Mouse (Mus musculus): ENCODE measurements around the gene Hrct1. TPM values are rescaled to one million over a fixed set of nuclear protein-coding genes. Genes with fewer than 3 reads are reported as not detected.

Gene Hrct1
- polyA plus RNA-seq, 1 experiment from 2014 or later = 0.43 TPM

DNA sequence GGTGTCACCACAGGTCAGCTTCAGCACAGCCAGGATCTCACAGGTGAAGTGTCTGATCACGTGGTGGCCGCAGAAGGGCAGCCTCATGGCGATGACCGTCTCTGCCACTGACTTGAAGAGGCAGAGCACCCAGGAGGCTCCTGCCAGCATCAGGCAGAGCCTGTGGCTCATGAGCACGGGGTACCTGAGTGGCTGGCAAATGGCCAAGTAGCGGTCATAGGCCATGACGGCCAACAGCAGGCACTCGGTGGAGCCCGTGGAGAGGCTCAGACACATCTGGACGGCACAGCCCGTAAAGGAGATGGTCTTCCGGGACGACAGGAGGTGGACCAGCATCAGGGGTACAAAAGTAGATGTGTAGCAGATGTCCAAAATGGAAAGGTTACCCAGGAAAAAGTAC, 21.0 kb upstream of the Hrct1 start:
- Histone ChIP-seq H3K36me3 (no peaks in the 10 kb centered on the region), H3K27me3 (no peaks in the 10 kb centered on the region), H3K9me3 (no peaks in the 10 kb centered on the region), H3K4me2 (no peak overlapping the region), H3K27ac (replicated peaks) (no peak overlapping the region), H3K4me1 (replicated peaks) (no peaks in the 10 kb centered on the region), H3K4me3 (no peak overlapping the region), H3K9ac (no peak overlapping the region)
- 84% methylated on average over 13 of the region's 13 CpGs for WGBS
- no peak for ATAC-seq (ENCODE audit: low read depth)

DNA sequence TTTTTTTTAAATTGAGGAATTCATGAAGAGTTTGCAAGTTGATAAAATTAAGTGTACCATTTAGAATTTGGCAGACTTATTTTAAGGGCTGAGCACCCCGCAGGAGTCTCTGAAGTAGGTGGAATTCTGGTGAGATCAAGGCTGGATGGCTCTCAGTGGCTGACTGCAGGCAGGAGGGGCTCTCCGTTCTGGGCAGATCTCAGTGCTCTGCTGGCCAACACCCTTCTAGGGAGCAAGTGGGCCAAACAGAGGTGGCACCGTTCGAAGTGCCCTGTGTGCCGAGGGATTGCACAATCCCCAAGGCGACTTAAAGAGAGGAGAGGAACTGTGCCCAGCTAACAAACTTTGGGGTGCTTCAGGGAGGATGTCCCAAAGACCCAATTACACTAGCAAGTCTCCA, 17.1 kb upstream of the Hrct1 start, which contains the start of gene Olfr71:
Olfr71 (minus strand) TSS at position 387 of the 400 bp plus-strand sequence.
- 80% methylated on average over 6 of the region's 6 CpGs for WGBS
- Histone ChIP-seq H3K27ac (replicated peaks) (no peak within 1 kb of the TSS), H3K4me2 (no peak within 1 kb of the TSS), H3K4me1 (replicated peaks) (peaks cover 6% of the 10 kb centered on the region; the same call in 1 of the 2 replicates), H3K9me3 (no peaks in the 10 kb centered on the region), H3K27me3 (no peaks in the 10 kb centered on the region), H3K36me3 (no peaks in the 10 kb centered on the region), H3K9ac (no peak within 1 kb of the TSS), H3K4me3 (no peak within 1 kb of the TSS)
- ATAC-seq (ENCODE audit: low read depth) = no peak

DNA sequence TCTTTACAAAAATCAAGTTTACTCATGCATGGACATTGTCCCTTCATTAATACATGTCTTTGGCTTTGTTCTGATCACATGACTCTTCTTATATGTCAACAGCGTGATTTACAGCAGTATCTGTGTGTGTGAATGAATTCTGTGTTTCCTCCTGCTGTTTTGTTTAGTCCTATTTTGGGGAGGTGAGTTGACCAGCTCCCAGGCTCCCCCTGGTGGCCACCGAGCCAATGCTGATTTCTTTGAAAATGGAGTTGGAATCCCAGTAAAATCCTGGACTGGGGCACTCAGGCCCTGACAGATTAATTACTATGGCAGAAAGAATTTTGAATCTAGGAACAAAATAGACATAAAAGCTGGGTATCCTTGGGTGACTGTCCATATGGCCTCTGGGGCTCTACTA, 15.2 kb upstream of the Hrct1 start:
- H3K27me3 ChIP-seq = no peaks in the 10 kb centered on the region
- H3K27ac ChIP-seq (replicated peaks) = no peak overlapping the region
- peaks cover 6% of the 10 kb centered on the region; the same call in 1 of the 2 replicates for H3K4me1 ChIP-seq (replicated peaks)
- no peaks in the 10 kb centered on the region for H3K9me3 ChIP-seq
- no peak for ATAC-seq (ENCODE audit: low read depth)
- no peak overlapping the region for H3K4me2 ChIP-seq
- H3K36me3 ChIP-seq = no peaks in the 10 kb centered on the region
- no peak overlapping the region for H3K4me3 ChIP-seq
- no peak overlapping the region for H3K9ac ChIP-seq
- WGBS = 0% methylated on average over 2 of the region's 2 CpGs

- H3K9me3 ChIP-seq = no peaks in the 10 kb centered on the region
- no peak overlapping the region for H3K9ac ChIP-seq
- H3K4me3 ChIP-seq = no peak overlapping the region
- no peaks in the 10 kb centered on the region for H3K27me3 ChIP-seq
- H3K27ac ChIP-seq (replicated peaks) = no peak overlapping the region
- no peaks in the 10 kb centered on the region for H3K36me3 ChIP-seq
- H3K4me2 ChIP-seq = no peak overlapping the region
- no peak for ATAC-seq (ENCODE audit: low read depth)
- 46% methylated on average over 7 of the region's 7 CpGs for WGBS
- peaks cover 6% of the 10 kb centered on the region; the same call in 1 of the 2 replicates for H3K4me1 ChIP-seq (replicated peaks)
Observed at GRCm38 (mm10) chr4:43713652-43714219, 13.3 kb upstream of the Hrct1 start.

GRCm38 (mm10) chr4:43720491-43721228, 6.3 kb upstream of the Hrct1 start:
- Histone ChIP-seq H3K9ac (no peak overlapping the region), H3K4me1 (replicated peaks) (peaks cover 8% of the 10 kb centered on the region; the same call in 1 of the 2 replicates), H3K4me3 (no peak overlapping the region), H3K4me2 (no peak overlapping the region), H3K27me3 (no peaks in the 10 kb centered on the region), H3K9me3 (no peaks in the 10 kb centered on the region), H3K27ac (replicated peaks) (peak overlapping the region; percentile 54; the same call in 1 of the 2 replicates), H3K36me3 (no peaks in the 10 kb centered on the region)
- ATAC-seq (ENCODE audit: low read depth) = no peak
- 35% methylated on average over 14 of the region's 16 CpGs for WGBS

DNA sequence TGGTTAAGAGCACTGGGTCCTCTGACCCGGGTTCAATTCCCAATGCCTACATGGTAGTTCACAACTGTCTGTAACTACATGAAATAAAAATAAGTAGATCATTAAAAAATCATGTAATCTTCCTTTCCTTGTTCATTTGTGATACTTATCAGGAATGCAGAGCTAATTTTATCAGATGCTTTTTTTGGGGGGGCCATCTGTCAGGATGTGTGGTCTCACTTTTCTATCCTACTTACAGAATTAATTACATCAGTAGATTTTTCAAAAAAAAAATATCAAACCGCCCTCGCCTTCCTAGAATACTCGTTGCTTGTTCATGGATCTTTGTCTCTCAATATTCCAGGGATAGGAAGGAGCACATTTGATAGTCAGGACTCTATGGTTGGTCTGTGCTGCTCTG, 4.8 kb upstream of the Hrct1 start:
- no peak overlapping the region for H3K9ac ChIP-seq
- no peaks in the 10 kb centered on the region for H3K9me3 ChIP-seq
- WGBS = 93% methylated on average over 4 of the region's 4 CpGs
- H3K4me1 ChIP-seq (replicated peaks) = peaks cover 8% of the 10 kb centered on the region; the same call in 1 of the 2 replicates
- H3K4me2 ChIP-seq = no peak overlapping the region
- no peaks in the 10 kb centered on the region for H3K27me3 ChIP-seq
- H3K36me3 ChIP-seq = no peaks in the 10 kb centered on the region
- no peak overlapping the region for H3K27ac ChIP-seq (replicated peaks)
- no peak overlapping the region for H3K4me3 ChIP-seq
- no peak for ATAC-seq (ENCODE audit: low read depth)

DNA sequence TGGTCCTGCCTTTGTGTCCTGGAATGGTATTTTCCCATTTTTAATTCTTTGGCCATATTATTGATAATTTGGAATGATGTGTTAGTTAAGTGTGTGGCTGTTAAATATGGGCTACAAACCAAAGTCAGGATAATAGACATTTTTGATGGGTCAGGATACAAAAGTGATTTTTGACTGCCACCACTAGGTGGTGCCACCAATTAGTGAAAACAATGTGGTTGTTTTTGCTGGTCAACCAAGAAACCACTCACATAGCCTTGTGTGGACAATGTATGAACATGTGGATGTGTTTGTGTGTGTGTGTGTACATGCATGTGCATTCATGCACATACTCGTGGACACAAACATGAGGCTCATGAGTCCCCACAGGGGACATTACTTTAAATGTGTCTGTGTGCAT, 2.2 kb upstream of the Hrct1 start:
- Histone ChIP-seq H3K4me2 (no peak overlapping the region), H3K4me1 (replicated peaks) (peaks cover 13% of the 10 kb centered on the region; the same call in 1 of the 2 replicates), H3K27ac (replicated peaks) (no peak overlapping the region), H3K27me3 (no peaks in the 10 kb centered on the region), H3K9me3 (no peaks in the 10 kb centered on the region), H3K4me3 (no peak overlapping the region), H3K9ac (no peak overlapping the region), H3K36me3 (no peaks in the 10 kb centered on the region)
- 40% methylated on average over 1 of the region's 1 CpGs for WGBS
- ATAC-seq (ENCODE audit: low read depth) = no peak

DNA sequence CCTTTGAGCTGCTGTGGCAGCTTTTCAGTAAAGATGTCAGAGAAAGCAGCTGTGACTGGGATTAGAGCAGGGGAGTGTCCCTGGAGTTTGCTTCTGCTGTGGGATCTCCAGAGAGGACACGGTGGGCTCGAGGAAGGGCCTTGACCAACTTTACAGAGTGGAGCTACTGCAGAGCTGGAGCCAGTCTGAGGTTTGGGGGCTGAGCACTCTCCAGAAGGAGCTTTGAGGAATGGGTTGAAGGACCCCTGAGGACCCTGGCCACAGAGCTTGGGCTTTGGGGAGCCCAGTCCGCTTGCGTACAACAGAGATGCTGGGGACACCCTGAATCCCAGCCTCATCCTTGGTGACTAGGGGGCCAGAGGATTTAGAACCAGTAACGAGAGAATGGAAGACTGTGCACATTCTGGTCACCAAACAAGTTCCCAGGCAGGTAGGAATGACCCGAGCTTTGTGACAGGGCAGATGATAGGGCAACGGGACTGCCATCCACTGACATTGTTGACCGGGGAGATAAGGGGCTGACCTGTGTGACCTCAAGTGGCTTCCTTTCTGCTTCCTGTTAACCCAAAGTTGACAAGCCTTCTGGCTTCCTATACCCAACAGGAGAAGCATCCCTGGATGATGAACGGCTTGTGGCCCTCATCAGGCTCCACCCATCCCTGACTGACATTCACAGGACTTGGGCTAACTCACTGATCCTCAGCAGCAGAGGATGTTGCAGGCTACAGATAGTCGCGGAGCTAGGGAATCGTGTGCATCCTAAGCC, 577 bp upstream of the Hrct1 start:
- Histone ChIP-seq H3K36me3 (no peaks in the 10 kb centered on the region), H3K9ac (no peak overlapping the region), H3K27ac (replicated peaks) (no peak overlapping the region), H3K4me1 (replicated peaks) (peaks cover 8% of the 10 kb centered on the region; the same call in 1 of the 2 replicates), H3K27me3 (no peaks in the 10 kb centered on the region), H3K4me2 (no peak overlapping the region), H3K4me3 (no peak overlapping the region), H3K9me3 (no peaks in the 10 kb centered on the region)
- no peak for ATAC-seq (ENCODE audit: low read depth)
- WGBS = 77% methylated on average over 12 of the region's 12 CpGs

DNA sequence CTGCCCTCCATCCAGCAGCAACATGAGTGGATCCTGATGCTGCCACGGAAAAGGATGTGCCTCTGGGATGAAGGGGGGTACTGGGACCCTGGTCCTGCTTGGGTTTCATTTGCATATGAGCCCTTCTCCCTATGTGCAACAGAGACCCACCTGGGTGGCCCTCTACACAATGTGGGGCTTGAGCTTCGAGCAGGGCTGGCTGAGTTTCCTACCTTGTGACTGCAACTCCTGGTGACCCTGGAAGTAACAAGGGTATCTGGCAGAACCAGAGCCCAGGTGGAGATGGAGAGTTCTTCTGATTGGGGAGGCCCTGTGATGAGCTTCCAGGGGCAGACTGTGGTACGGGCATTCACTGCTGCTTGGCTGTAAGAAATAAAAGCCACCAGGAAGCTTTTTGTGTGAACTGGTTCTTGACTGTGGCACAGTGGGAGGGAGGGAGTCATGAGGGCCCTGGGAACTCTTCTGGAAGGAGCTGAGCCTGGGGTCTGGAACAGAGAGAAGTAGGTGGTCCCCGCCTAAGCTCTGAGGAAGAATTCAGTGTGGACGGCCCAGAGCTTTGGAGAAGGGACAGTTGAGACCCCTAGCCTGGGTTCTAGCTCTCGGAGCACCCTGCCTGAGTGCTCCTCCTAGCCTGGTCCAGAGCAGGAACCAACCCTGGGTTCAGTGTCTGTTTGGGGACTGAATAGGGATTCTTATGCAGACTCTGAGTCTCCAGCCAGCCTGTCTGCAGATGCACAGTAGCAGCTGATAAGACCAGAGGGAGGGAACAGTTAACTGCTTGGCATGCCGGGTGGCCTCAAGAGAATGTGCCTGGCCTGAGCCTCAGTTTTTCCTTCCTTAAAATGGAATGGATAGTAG, 959 bp downstream of the Hrct1 start:
- 73% methylated on average over 7 of the region's 7 CpGs for WGBS
- Histone ChIP-seq H3K9ac (no peak overlapping the region), H3K9me3 (no peaks in the 10 kb centered on the region), H3K27ac (replicated peaks) (0 out of 2 replicates have a peak overlapping the region, but pooled peaks have one; percentile 5), H3K27me3 (no peaks in the 10 kb centered on the region), H3K4me2 (no peak overlapping the region), H3K36me3 (no peaks in the 10 kb centered on the region), H3K4me1 (replicated peaks) (peaks cover 8% of the 10 kb centered on the region; the same call in 1 of the 2 replicates), H3K4me3 (no peak overlapping the region)
- no peak for ATAC-seq (ENCODE audit: low read depth)

- Histone ChIP-seq H3K4me3 (no peak overlapping the region), H3K9ac (no peak overlapping the region), H3K4me1 (replicated peaks) (peaks cover 8% of the 10 kb centered on the region; the same call in 1 of the 2 replicates), H3K27ac (replicated peaks) (0 out of 2 replicates have a peak overlapping the region, but pooled peaks have one; percentile 5), H3K9me3 (no peaks in the 10 kb centered on the region), H3K27me3 (no peaks in the 10 kb centered on the region), H3K36me3 (no peaks in the 10 kb centered on the region), H3K4me2 (no peak overlapping the region)
- no peak for ATAC-seq (ENCODE audit: low read depth)
- WGBS = 73% methylated on average over 5 of the region's 5 CpGs
Observed at GRCm38 (mm10) chr4:43728576-43728954, 1.6 kb downstream of the Hrct1 start.

DNA sequence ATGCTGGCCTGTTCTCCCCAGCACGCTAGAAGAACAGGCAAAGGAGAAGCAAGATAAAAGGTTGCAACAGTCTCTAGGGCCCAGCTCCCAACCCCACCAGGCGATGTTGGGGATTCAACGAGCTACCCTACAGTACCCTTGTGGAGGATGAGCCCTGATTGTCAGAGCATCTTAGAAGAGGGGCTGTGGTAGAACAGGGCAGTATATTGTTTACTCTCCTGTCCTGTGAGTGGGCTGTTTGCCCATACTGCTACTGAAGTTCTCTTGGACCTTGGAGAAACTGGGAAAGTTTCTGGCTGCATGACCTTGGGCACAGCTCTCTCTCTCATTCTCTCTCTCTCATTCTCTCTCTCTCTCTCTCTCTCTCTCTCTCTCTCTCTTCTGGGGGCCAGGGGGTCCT, 2.1 kb downstream of the Hrct1 start:
- WGBS = 83% methylated on average over 3 of the region's 3 CpGs
- H3K36me3 ChIP-seq = no peaks in the 10 kb centered on the region
- H3K27me3 ChIP-seq = no peaks in the 10 kb centered on the region
- no peak overlapping the region for H3K4me2 ChIP-seq
- H3K4me1 ChIP-seq (replicated peaks) = peaks cover 8% of the 10 kb centered on the region; the same call in 1 of the 2 replicates
- H3K9me3 ChIP-seq = no peaks in the 10 kb centered on the region
- H3K9ac ChIP-seq = no peak overlapping the region
- no peak overlapping the region for H3K4me3 ChIP-seq
- no peak overlapping the region for H3K27ac ChIP-seq (replicated peaks)
- no peak for ATAC-seq (ENCODE audit: low read depth)
